ENCODE assay signal across 8 mouse cellular contexts in the genomic region with DNA sequence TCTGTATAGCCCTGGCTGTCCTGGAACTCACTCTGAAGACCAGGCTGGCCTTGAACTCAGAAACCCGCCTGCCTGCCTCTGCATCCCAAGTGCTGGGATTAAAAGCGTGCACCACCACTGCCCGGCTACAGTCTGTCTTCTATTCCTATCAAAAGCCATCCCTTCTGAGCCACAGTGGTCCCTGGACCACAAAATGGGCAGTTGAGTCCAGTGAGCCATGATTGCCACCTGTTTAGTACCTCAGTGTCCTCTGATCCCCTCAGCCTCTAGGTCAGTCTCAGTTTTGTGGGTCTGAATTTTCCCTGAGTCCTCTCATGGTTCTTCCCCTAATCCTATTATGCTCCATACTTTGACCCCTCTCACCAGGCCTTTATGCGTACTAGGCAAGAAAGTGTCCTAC. TPM values are rescaled to one million over a fixed set of nuclear protein-coding genes. Genes with fewer than 3 reads are reported as not detected.
DNase-seq lines count a peak whose midpoint lies in the region; ATAC-seq lines count a peak whose summit lies in the region.
"Had no signal": no experiment of that assay in that cellular context is flagged by ENCODE, and none has a peak within 500 bp of the region (broad histone marks: within the 10 kb centered on the region; RNA-seq: fewer than 3 reads in every experiment).

No protein-coding gene starts in this region.

- peak overlapping the region; percentile 92 for H3K4me3 ChIP-seq in megakaryocyte, embryonic 14.5 days (replicated peaks)
- H3K4me3 ChIP-seq in forebrain, embryonic 16.5 days (replicated peaks; ENCODE audit: low read length): no peak overlapping the region; the same call in 1 of the 2 replicates
- peak overlapping the region; percentile 100; the same call in 1 of the 2 replicates for H3K4me3 ChIP-seq in limb, embryonic 15.5 days
- no peak overlapping the region for H3K4me3 ChIP-seq in stomach, embryonic 16.5 days (replicated peaks; ENCODE audit: low read length)

- no peak overlapping the region; the same call in 1 of the 2 replicates for H3K27ac ChIP-seq in forebrain, embryonic 16.5 days (ENCODE audit: low read length)
- H3K27ac ChIP-seq in limb, embryonic 15.5 days: 0 out of 2 replicates have a peak overlapping the region, but pooled peaks have one; percentile 96
- H3K27ac ChIP-seq in stomach, embryonic 16.5 days (ENCODE audit: low read length): no peak overlapping the region

- no peak for ATAC-seq in megakaryocyte, adult 5-6 weeks (ENCODE audit: poor library complexity, severe bottlenecking)
- no peak for ATAC-seq in forebrain, embryonic 16.5 days
- ATAC-seq in limb, embryonic 15.5 days (ENCODE audit: insufficient number of reproducible peaks, low FRiP score, low TSS enrichment, low read depth): 0 out of 2 replicates have a peak, but pooled peaks have one; percentile 2
- ATAC-seq in stomach, embryonic 16.5 days (ENCODE audit: insufficient read depth, low FRiP score): no peak

- H3K9me3 ChIP-seq in megakaryocyte, embryonic 14.5 days: no peaks in the 10 kb centered on the region
- no peaks in the 10 kb centered on the region for H3K9me3 ChIP-seq in forebrain, embryonic 16.5 days (ENCODE audit: control insufficient read depth, low read length)
- H3K9me3 ChIP-seq in limb, embryonic 15.5 days: no peaks in the 10 kb centered on the region
- no peaks in the 10 kb centered on the region for H3K9me3 ChIP-seq in stomach, embryonic 16.5 days (replicated peaks; ENCODE audit: control insufficient read depth, low read length)

- H3K27me3 ChIP-seq in megakaryocyte, embryonic 14.5 days (replicated peaks): no peaks in the 10 kb centered on the region
- no peaks in the 10 kb centered on the region for H3K27me3 ChIP-seq in forebrain, embryonic 16.5 days (replicated peaks; ENCODE audit: control insufficient read depth, insufficient read depth, low read length)
- H3K27me3 ChIP-seq in limb, embryonic 15.5 days: no peaks in the 10 kb centered on the region
- no peaks in the 10 kb centered on the region for H3K27me3 ChIP-seq in stomach, embryonic 16.5 days (ENCODE audit: control insufficient read depth, insufficient read depth, low read length)

- peaks cover 57% of the 10 kb centered on the region for H3K4me1 ChIP-seq in megakaryocyte, embryonic 14.5 days
- H3K4me1 ChIP-seq in forebrain, embryonic 16.5 days (replicated peaks; ENCODE audit: control insufficient read depth, insufficient read depth, low read length): peaks cover 18% of the 10 kb centered on the region
- peaks cover 25% of the 10 kb centered on the region for H3K4me1 ChIP-seq in limb, embryonic 15.5 days
- peaks cover 20% of the 10 kb centered on the region for H3K4me1 ChIP-seq in stomach, embryonic 16.5 days (ENCODE audit: control insufficient read depth, insufficient read depth, low read length)

- WGBS in forebrain, embryonic 16.5 days: 76% methylated on average over 4 of the region's 4 CpGs
- WGBS in limb, embryonic 15.5 days: 79% methylated on average over 4 of the region's 4 CpGs
- 77% methylated on average over 4 of the region's 4 CpGs for WGBS in stomach, embryonic 16.5 days

- H3K4me2 ChIP-seq in forebrain, embryonic 16.5 days (ENCODE audit: low read length): no peak overlapping the region
- peak overlapping the region; percentile 71; the same call in 1 of the 2 replicates for H3K4me2 ChIP-seq in limb, embryonic 15.5 days
- H3K4me2 ChIP-seq in stomach, embryonic 16.5 days (ENCODE audit: low read depth, low read length): 0 out of 2 replicates have a peak overlapping the region, but pooled peaks have one; percentile 22

- peaks cover 23% of the 10 kb centered on the region for H3K36me3 ChIP-seq in megakaryocyte, embryonic 14.5 days (replicated peaks; ENCODE audit: low read length)
- peaks cover 7% of the 10 kb centered on the region for H3K36me3 ChIP-seq in forebrain, embryonic 16.5 days (ENCODE audit: control insufficient read depth, insufficient read depth)
- H3K36me3 ChIP-seq in limb, embryonic 15.5 days: peaks cover 21% of the 10 kb centered on the region
- peaks cover 16% of the 10 kb centered on the region; the same call in 1 of the 2 replicates for H3K36me3 ChIP-seq in stomach, embryonic 16.5 days (ENCODE audit: control insufficient read depth, insufficient read depth, low read length)

- no peak for DNase-seq in embryo, embryonic 11 days
- no peak for DNase-seq in thymus, postnatal 25 days

- peak overlapping the region; percentile 94; the same call in 1 of the 2 replicates for H3K9ac ChIP-seq in forebrain, embryonic 16.5 days (replicated peaks; ENCODE audit: low read depth, low read length)
- H3K9ac ChIP-seq in limb, embryonic 15.5 days: no peak overlapping the region
- peak overlapping the region; percentile 97; the same call in 1 of the 2 replicates for H3K9ac ChIP-seq in stomach, embryonic 16.5 days (ENCODE audit: low read length)

RNA-seq across cellular contexts. Expression of a gene that starts 0.8 kb away (rescaled TPM):
- polyA plus RNA-seq in megakaryocyte, embryonic 14.5 days (2012; ENCODE audit: insufficient read depth, low replicate concordance): 82.9 and 114 TPM in 2 replicates
- 42.8 and 48.9 TPM in 2 replicates for total RNA-seq in megakaryocyte, adult 5-6 weeks (2015)
- 48.7 and 63.5 TPM in 2 replicates for total RNA-seq in megakaryocyte, adult 5-6 weeks (2017)
- polyA plus RNA-seq in forebrain, embryonic 16.5 days (2015; fragmentation: Nextera tagmentation; extraction: Ambion mirVana): 90.2 and 96.1 TPM in 2 replicates
- 64.3 and 68.9 TPM in 2 replicates for polyA plus RNA-seq in limb, embryonic 15.5 days (2015; fragmentation: Nextera tagmentation; extraction: Ambion mirVana)
- 57.6 and 67.7 TPM in 2 replicates for polyA plus RNA-seq in stomach, embryonic 16.5 days (2015; fragmentation: Nextera tagmentation; extraction: Ambion mirVana)

RNA-seq across cellular contexts. Expression of a gene that starts 12.1 kb away (rescaled TPM):
- 3.6 and 11.1 TPM in 2 replicates for polyA plus RNA-seq in megakaryocyte, embryonic 14.5 days (2012; ENCODE audit: insufficient read depth, low replicate concordance)
- 3.9 and 4.1 TPM in 2 replicates for total RNA-seq in megakaryocyte, adult 5-6 weeks (2015)
- 2.2 and 4.1 TPM in 2 replicates for total RNA-seq in megakaryocyte, adult 5-6 weeks (2017)
- polyA plus RNA-seq in forebrain, embryonic 16.5 days (2015; fragmentation: Nextera tagmentation; extraction: Ambion mirVana): 22.9 and 23.6 TPM in 2 replicates
- 56.1 and 58.6 TPM in 2 replicates for polyA plus RNA-seq in limb, embryonic 15.5 days (2015; fragmentation: Nextera tagmentation; extraction: Ambion mirVana)
- 82.3 and 104 TPM in 2 replicates for polyA plus RNA-seq in stomach, embryonic 16.5 days (2015; fragmentation: Nextera tagmentation; extraction: Ambion mirVana)

RNA-seq across cellular contexts. Expression of a gene that starts 13.9 kb away (rescaled TPM):
- 0.57 TPM in 1 of 2 replicates, not detected in the other for polyA plus RNA-seq in megakaryocyte, embryonic 14.5 days (2012; ENCODE audit: insufficient read depth, low replicate concordance)
- 0.36 TPM in 1 of 2 replicates, not detected in the other for total RNA-seq in megakaryocyte, adult 5-6 weeks (2015)
- 0.04 TPM in 1 of 2 replicates, not detected in the other for total RNA-seq in megakaryocyte, adult 5-6 weeks (2017)
- 0.76 and 1.2 TPM in 2 replicates for polyA plus RNA-seq in forebrain, embryonic 16.5 days (2015; fragmentation: Nextera tagmentation; extraction: Ambion mirVana)
- polyA plus RNA-seq in limb, embryonic 15.5 days (2015; fragmentation: Nextera tagmentation; extraction: Ambion mirVana): 1.7 and 2.2 TPM in 2 replicates
- polyA plus RNA-seq in stomach, embryonic 16.5 days (2015; fragmentation: Nextera tagmentation; extraction: Ambion mirVana): 4.8 and 6.3 TPM in 2 replicates
- total RNA-seq: layer of hippocampus, postnatal 10 days had no signal

RNA-seq across cellular contexts. Expression of a gene that starts 33.8 kb away (rescaled TPM):
- 12.2 and 18.5 TPM in 2 replicates for polyA plus RNA-seq in megakaryocyte, embryonic 14.5 days (2012; ENCODE audit: insufficient read depth, low replicate concordance)
- 2.1 and 2.2 TPM in 2 replicates for total RNA-seq in megakaryocyte, adult 5-6 weeks (2015)
- total RNA-seq in megakaryocyte, adult 5-6 weeks (2017): 1.3 and 4.3 TPM in 2 replicates
- polyA plus RNA-seq in forebrain, embryonic 16.5 days (2015; fragmentation: Nextera tagmentation; extraction: Ambion mirVana): 10.0 and 13.9 TPM in 2 replicates
- 8.0 and 9.0 TPM in 2 replicates for polyA plus RNA-seq in limb, embryonic 15.5 days (2015; fragmentation: Nextera tagmentation; extraction: Ambion mirVana)
- polyA plus RNA-seq in stomach, embryonic 16.5 days (2015; fragmentation: Nextera tagmentation; extraction: Ambion mirVana): 7.1 TPM in 2 replicates

RNA-seq across cellular contexts. Expression of a gene that starts 34.0 kb away (rescaled TPM):
- polyA plus RNA-seq in megakaryocyte, embryonic 14.5 days (2012; ENCODE audit: insufficient read depth, low replicate concordance): 51.3 and 84.0 TPM in 2 replicates
- 29.0 and 40.0 TPM in 2 replicates for total RNA-seq in megakaryocyte, adult 5-6 weeks (2015)
- total RNA-seq in megakaryocyte, adult 5-6 weeks (2017): 20.7 and 27.1 TPM in 2 replicates
- polyA plus RNA-seq in forebrain, embryonic 16.5 days (2015; fragmentation: Nextera tagmentation; extraction: Ambion mirVana): 105 and 113 TPM in 2 replicates
- 164 and 165 TPM in 2 replicates for polyA plus RNA-seq in limb, embryonic 15.5 days (2015; fragmentation: Nextera tagmentation; extraction: Ambion mirVana)
- 45.1 and 48.0 TPM in 2 replicates for polyA plus RNA-seq in stomach, embryonic 16.5 days (2015; fragmentation: Nextera tagmentation; extraction: Ambion mirVana)

Comparison
In these comparisons a context has a peak if more than half of its experiments do, and no peak if none do; other contexts are left out.
1. H3K4me3 ChIP-seq: peak in megakaryocyte, embryonic 14.5 days (single experiment) and limb, embryonic 15.5 days (single experiment); none in forebrain, embryonic 16.5 days (single experiment) and stomach, embryonic 16.5 days (single experiment).